Mouse (Mus musculus) midbrain, postnatal 0 days (tissue): ENCODE results near the gene Ccr8. TPM values are rescaled to one million over a fixed set of nuclear protein-coding genes. Genes with fewer than 3 reads are reported as not detected.
A peak's percentile ranks its signal among the peaks of the same experiment; 100 is the strongest.

Experiments used
- ATAC-seq: fragments of 200-750 bp; cut with Nextera tagmentation; 2 replicates; pipeline ENCODE4 v1.8.0; 2017; ENCODE audit warnings: moderate number of reproducible peaks, mild to moderate bottlenecking, moderate TSS enrichment, moderate library complexity; ENCODE audit not compliant: low FRiP score
- DNase-seq: peaks from one replicate; pipeline ENCODE4 v3.0.0-alpha.2; 2015; ENCODE audit warnings: low spot score
- H3K27ac ChIP-seq: fragments of 300-500 bp; sonication (generic); 2 replicates; pipeline ENCODE4 v1.5.1; 2014; ENCODE audit warnings: low read depth, mild to moderate bottlenecking, low read length, mixed read lengths
- H3K27me3 ChIP-seq: fragments of 300-500 bp; sonication (generic); 2 replicates; pipeline ENCODE4 v1.6.1; 2014; ENCODE audit warnings: low read length, control low read depth, mixed read lengths; ENCODE audit not compliant: insufficient read depth
- H3K36me3 ChIP-seq: fragments of 300-500 bp; sonication (generic); 2 replicates; pipeline ENCODE4 v1.6.1; 2014; ENCODE audit warnings: low read length, control low read depth, mixed read lengths; ENCODE audit not compliant: insufficient read depth
- H3K4me1 ChIP-seq: fragments of 300-500 bp; sonication (generic); 2 replicates; pipeline ENCODE4 v1.6.1; 2014; ENCODE audit warnings: mild to moderate bottlenecking, control low read depth, antibody characterized with exemption, low read length, mixed read lengths; ENCODE audit not compliant: insufficient read depth
- H3K4me2 ChIP-seq: fragments of 300-500 bp; sonication (generic); 2 replicates; pipeline ENCODE4 v1.6.1; 2014; ENCODE audit warnings: low read depth, mild to moderate bottlenecking, low read length, mixed read lengths; ENCODE audit not compliant: poor library complexity, severe bottlenecking
- H3K4me3 ChIP-seq: fragments of 300-500 bp; sonication (generic); 2 replicates; pipeline ENCODE4 v1.5.1; 2014; ENCODE audit warnings: low read depth, mild to moderate bottlenecking, low read length, moderate library complexity
- H3K9ac ChIP-seq: fragments of 300-500 bp; sonication (generic); replicated peaks from 2 replicates; pipeline ENCODE4 v1.6.1; 2014; ENCODE audit warnings: mild to moderate bottlenecking, low read length, moderate library complexity, mixed read lengths; ENCODE audit not compliant: poor library complexity, severe bottlenecking
- H3K9me3 ChIP-seq: fragments of 300-500 bp; sonication (generic); 2 replicates; pipeline ENCODE4 v1.6.1; 2016; ENCODE audit warnings: low read length, control low read depth
- CTCF ChIP-seq: IDR thresholded peaks from 2 replicates; pipeline ENCODE4 v1.5.1; 2016; ENCODE audit warnings: antibody characterized with exemption, mild to moderate bottlenecking
- WGBS: fragments of 180-500 bp; shearing (Covaris S2); extraction: QIAGEN DNeasy Blood & Tissue Kit; methylation state at CpG from one replicate; pipeline ENCODE4 v1.1.7; 2014; 5-methylcytosine and 5-hydroxymethylcytosine counted together
- polyA plus RNA-seq: library from polyadenylated mRNA; unstranded; fragments of >200 nt; fragmentation: Nextera tagmentation; extraction: Ambion mirVana; gene quantifications from 2 replicates; pipeline ENCODE4 v1.2.1, GENCODE M21; 2015
- total RNA-seq: library from RNA; depleted of rRNA; stranded (reverse); fragments of >200 nt; gene quantifications from 2 replicates; pipeline ENCODE4 v1.2.3, GENCODE M21; 2014

Gene Ccr8
- total and polyA plus RNA-seq, 2 experiments from 2014 or later: not detected

GRCm38 (mm10) chr9:120073169-120073568 lies 18.7 kb upstream of the Ccr8 start:
- no peak overlapping the region for H3K27ac ChIP-seq
- 32% methylated on average over 3 of the region's 3 CpGs for WGBS
- no peak overlapping the region for H3K4me3 ChIP-seq
- no peaks in the 10 kb centered on the region for H3K4me1 ChIP-seq
- ATAC-seq: no peak; the same call in 1 of the 2 replicates
- H3K9ac ChIP-seq: no peak overlapping the region
- peak; percentile 63 for DNase-seq
- TF ChIP-seq CTCF: peak; percentile 87
- H3K4me2 ChIP-seq: no peak overlapping the region
- H3K36me3 ChIP-seq: no peaks in the 10 kb centered on the region
- H3K9me3 ChIP-seq: no peaks in the 10 kb centered on the region
- H3K27me3 ChIP-seq: no peaks in the 10 kb centered on the region

- H3K4me1 ChIP-seq: no peaks in the 10 kb centered on the region
- DNase-seq (no peak), ATAC-seq (no peak)
- H3K9ac ChIP-seq: no peak overlapping the region
- H3K4me2 ChIP-seq: no peak overlapping the region
- no peaks in the 10 kb centered on the region for H3K36me3 ChIP-seq
- H3K4me3 ChIP-seq: no peak overlapping the region
- 85% methylated on average over 7 of the region's 7 CpGs for WGBS
- H3K9me3 ChIP-seq: no peaks in the 10 kb centered on the region
- no peak overlapping the region for H3K27ac ChIP-seq
- no peak for TF ChIP-seq CTCF
- H3K27me3 ChIP-seq: no peaks in the 10 kb centered on the region
Observed at GRCm38 (mm10) chr9:120074516-120074915, 17.4 kb upstream of the Ccr8 start.

GRCm38 (mm10) chr9:120078241-120078640 lies 13.7 kb upstream of the Ccr8 start:
- Histone ChIP-seq H3K27me3 (no peaks in the 10 kb centered on the region), H3K4me3 (no peak overlapping the region), H3K9me3 (no peaks in the 10 kb centered on the region), H3K27ac (no peak overlapping the region), H3K4me1 (no peaks in the 10 kb centered on the region), H3K4me2 (no peak overlapping the region), H3K36me3 (no peaks in the 10 kb centered on the region), H3K9ac (no peak overlapping the region)
- no peak for TF ChIP-seq CTCF
- 61% methylated on average over 3 of the region's 3 CpGs for WGBS
- ATAC-seq: no peak
- no peak for DNase-seq

- no peak overlapping the region for H3K27ac ChIP-seq
- DNase-seq (no peak), ATAC-seq (no peak)
- no peak overlapping the region for H3K4me2 ChIP-seq
- H3K4me3 ChIP-seq: no peak overlapping the region
- no peaks in the 10 kb centered on the region for H3K36me3 ChIP-seq
- TF ChIP-seq CTCF: no peak
- 84% methylated on average over 7 of the region's 7 CpGs for WGBS
- 0 out of 2 replicates have a peak, but pooled peaks cover 3% of the 10 kb centered on the region for H3K27me3 ChIP-seq
- no peak overlapping the region for H3K9ac ChIP-seq
- H3K4me1 ChIP-seq: no peaks in the 10 kb centered on the region
- no peaks in the 10 kb centered on the region for H3K9me3 ChIP-seq
Observed at GRCm38 (mm10) chr9:120079901-120080300, 12.0 kb upstream of the Ccr8 start.

GRCm38 (mm10) chr9:120080546-120081108 lies 11.3 kb upstream of the Ccr8 start:
- WGBS: 83% methylated on average over 8 of the region's 8 CpGs
- H3K9ac ChIP-seq: no peak overlapping the region
- no peak overlapping the region for H3K4me3 ChIP-seq
- TF ChIP-seq CTCF: 0 out of 2 replicates have a peak, but pooled peaks have one; percentile 5
- no peaks in the 10 kb centered on the region for H3K36me3 ChIP-seq
- H3K4me2 ChIP-seq: no peak overlapping the region
- 0 out of 2 replicates have a peak, but pooled peaks cover 3% of the 10 kb centered on the region for H3K27me3 ChIP-seq
- no peak for DNase-seq
- H3K9me3 ChIP-seq: no peaks in the 10 kb centered on the region
- ATAC-seq: no peak
- no peaks in the 10 kb centered on the region for H3K4me1 ChIP-seq
- no peak overlapping the region for H3K27ac ChIP-seq

- Histone ChIP-seq H3K4me2 (no peak overlapping the region), H3K4me1 (no peaks in the 10 kb centered on the region), H3K27me3 (0 out of 2 replicates have a peak, but pooled peaks cover 3% of the 10 kb centered on the region), H3K9me3 (no peaks in the 10 kb centered on the region), H3K36me3 (no peaks in the 10 kb centered on the region), H3K9ac (no peak overlapping the region), H3K27ac (no peak overlapping the region), H3K4me3 (no peak overlapping the region)
- TF ChIP-seq CTCF: peak; percentile 31; the same call in 1 of the 2 replicates
- 77% methylated on average over 6 of the region's 6 CpGs for WGBS
- ATAC-seq: no peak
- no peak for DNase-seq
Observed at GRCm38 (mm10) chr9:120081247-120081646, 10.7 kb upstream of the Ccr8 start.
